Mouse (Mus musculus) urinary bladder, postnatal 36 days (tissue): ENCODE data around the gene Krt42.
"Not testable (repeated sequence)": the region's sequence is repeated elsewhere in the genome, so short reads cannot be mapped to it uniquely, and the experiment has no call there.

Experiments
- DNase-seq, 2 experiments: peaks; one replicate each; pipeline ENCODE4 v3.0.0; 2022; ENCODE audit warnings: low spot score in 2 of 2, mixed read lengths in 1 of 2

Krt42 gene

DNA sequence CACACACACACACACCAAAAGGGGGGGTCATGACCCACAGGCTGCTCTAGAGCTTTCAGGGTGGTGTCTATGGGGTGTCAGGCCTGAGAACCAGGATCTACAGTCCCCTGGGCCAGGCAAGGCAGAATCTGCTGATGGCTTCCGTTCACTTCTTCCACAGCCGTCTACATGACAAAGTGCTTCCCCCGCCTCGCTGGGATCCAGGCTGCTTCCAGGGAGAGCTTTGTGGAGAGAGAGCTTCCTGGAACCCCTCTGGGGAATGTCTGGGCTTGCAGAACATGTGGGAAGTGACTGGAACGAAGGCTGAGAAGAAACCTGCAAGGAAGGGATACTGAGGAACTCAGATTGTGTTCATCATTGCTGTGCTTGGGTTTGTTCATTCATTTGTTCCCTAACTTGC is 9.1 kb upstream of the Krt42 start:
- no peak for DNase-seq

DNA sequence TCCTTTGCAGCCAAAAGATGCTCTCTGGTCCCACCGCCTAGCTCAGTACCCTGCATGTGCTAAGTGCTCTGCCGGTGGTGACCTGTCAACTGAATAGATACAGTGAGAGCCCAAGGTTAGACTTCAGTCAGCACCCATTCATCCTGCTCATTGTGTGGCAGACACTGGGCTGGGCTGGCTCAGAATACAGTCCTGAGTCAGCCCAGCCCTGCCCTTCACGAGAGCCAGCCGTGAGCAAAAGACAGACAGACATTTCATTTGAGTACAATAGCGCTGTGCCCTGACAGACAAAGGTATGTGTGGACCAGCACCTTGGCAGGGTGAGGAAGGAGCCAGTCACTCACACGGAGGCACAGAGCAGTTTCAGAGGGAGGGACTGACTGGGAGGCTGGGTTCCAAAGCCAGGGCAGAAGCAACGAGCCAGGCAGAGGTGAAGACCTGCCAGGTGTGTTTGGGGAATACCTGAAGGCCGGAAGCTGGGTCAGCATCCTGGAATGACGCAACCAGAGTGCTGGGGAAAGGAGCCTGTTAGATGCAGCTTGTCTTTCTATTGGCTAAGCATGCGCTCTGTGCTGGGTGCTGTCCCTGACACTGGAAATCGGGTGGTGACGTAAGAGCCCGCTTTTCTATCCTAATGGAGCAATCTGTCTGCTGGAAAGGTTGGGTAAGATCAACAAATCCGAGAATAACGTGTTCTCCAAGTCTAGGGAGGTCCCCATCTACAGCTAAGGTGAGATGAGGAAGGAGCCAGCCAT is 8.2 kb upstream of the Krt42 start:
- no peak for DNase-seq

DNA sequence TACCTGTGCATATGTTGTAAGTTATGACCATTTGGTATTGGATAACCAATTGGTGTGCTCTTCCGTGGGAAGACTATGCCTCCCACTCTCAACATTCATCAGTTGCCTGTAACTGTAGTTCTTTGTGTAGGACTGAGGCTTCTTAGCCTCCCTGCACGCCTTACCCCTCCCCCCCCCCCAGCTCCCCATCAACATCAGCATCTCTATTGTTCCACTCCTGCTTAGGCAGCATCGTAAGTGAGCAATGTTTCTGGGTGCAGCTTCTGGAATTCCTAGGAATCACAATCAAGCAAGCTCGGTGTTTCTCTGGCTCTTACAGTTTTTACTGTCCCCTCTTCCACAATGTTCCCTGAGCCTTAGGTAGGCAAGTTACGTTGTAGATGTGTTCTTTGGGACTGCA is 5.8 kb upstream of the Krt42 start:
- no peak for DNase-seq

DNA sequence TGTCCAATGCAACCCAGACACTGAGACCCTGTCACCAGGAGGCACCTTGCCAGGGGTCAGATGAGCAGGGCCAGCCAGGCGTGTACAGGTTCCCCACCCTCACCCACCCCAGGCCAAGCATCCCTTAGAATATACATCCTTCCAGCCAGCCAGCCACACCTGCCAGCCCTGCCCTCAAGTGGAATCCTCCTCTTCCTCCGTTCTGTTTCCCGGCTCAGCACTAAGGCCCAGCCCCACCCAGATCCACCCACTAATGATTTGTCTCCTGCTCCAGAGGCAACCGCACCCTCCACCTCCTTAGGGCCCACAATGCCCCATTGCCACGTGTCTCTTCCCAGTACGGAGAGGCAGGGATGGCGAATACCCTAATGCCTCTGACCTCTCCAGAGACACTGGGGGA is 5.0 kb upstream of the Krt42 start:
- no peak for DNase-seq

DNA sequence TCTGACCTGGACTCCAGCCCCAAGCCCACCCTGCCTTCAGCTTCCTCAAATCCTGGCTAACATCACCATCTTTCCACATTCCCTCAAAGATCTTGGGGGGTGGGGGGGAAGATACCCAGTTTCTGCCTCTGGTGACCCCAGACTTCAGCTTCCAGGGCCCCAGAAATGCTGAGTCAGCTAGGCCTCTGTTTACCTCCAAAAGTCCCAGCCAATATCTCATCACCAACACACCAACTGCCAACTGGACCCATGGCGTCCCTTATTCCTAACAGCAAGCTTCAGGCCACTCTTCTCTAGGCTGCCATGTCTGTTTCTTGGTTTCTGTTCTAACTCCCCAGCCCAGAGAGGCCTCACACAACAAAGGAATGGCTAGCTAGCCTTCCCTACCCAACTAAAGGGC is 2.2 kb upstream of the Krt42 start:
- no peak for DNase-seq

DNA sequence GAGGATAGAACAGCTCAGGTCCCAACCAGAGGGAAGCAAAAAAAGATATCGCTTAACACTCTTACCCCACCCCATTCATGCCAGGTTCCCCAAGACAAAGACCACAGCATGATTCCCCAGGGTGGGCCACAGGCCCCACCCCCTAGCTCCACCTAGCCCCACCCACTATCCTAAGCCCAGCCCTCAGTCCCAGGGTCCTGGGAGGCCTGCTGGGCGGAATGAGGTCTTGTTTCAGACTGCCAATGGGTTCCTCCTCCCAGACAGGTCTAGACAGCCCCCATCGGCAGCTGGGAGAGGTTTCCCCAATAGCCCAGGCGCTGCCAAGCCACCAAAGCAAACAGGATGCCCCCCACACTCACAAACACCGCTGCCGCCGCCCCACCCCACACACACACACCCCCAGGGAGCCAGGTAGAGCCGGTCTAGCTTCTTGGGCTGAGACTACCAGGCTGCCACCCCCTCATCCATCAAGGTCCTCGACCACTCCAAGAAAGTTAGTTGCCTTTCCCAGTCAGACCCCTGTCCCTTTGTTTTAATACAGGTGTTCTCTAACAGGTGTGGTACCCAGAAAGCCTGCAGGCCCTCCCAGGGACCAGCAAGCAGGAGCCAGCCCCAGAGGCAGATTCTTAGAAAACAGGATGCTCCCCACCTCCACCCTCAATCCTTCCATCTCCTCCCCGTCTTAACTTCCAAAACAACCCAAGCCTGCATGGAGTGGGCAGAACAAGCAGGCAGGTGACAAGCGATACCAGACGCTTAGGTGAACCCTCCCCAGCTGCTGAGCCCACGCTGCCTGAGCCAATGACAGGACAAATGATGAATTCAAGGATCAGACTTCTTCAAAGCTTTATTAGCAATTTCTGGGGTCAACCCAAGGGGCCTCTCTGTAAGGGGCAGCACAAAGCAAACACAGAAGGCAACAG is 7.4 kb downstream of the Krt42 start:
- no peak for DNase-seq

DNA sequence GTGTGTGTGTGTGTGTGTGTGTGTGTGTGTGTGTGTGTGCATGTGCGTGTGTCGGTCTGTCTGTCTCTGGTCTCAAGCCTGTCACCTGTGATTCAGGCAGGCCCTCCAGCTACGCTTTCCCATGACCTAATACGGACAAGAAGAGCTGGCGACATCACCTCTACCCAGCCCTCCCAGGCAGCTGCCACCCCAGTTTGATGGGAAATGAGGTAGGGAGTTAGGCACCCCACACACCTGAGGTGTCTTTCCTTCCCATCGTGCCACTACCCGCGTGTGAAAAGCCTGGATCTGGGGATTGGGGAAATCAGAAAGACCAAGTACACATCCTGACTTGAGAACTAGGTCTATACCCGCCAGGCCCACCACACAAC is 8.5 kb downstream of the Krt42 start:
- DNase-seq: no peak

DNA sequence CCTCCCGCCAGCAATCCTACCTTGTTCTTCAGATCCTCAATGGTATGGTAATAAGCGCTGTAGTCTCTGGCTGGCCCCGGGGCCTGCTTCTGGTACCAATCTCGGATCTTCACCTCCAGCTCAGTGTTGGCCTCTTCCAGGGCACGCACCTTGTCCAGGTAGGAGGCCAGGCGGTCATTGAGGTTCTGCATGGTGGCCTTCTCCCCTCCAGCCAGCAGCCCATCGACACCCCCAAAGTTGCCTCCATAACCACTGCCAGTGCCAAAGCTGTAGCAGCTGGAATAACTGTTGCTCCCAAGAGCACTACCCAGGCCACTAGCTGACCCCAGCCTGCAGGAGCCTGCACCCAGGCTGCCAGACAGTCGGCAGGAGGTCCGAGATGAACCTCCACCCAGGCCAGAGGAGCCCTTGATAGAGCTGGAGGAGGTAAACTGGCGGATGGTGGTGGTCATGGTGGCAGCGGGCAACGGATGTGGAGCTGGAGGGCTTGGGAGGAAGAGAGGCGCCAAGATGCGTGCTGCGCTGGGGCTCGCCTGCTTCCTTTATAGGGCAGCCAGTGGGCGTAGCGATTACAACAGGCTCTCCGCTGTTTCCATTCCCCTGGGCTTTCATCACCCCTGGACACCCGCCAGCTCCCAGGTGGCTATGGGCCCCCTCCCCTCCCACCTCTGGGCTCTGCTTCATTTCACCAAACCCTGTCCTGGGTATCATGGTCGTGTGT is 9.0 kb downstream of the Krt42 start, which contains the start of gene Krt17:
Gene Krt17, minus strand, starts transcription at position 516 of the 721 bp plus-strand sequence.
- DNase-seq: no peak

DNA sequence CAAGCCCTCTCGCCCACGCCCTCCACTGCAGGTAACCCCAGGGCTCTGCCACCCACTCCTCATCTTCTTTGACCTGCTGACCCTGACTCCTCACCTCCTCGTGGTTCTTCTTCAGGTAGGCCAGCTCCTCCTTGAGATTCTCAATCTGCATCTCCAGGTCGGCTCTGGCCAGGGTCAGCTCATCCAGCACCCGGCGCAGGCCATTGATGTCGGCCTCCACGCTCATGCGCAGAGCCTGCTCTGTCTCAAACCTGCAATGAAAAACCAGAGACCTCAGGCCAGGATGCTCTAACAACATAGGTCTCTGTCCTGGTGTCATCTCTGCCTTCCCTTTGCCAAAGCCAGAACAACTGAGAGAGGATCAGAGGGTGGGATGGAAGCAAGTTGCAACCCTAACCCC is 10.6 kb downstream of the Krt42 start:
- DNase-seq: no peak

DNA sequence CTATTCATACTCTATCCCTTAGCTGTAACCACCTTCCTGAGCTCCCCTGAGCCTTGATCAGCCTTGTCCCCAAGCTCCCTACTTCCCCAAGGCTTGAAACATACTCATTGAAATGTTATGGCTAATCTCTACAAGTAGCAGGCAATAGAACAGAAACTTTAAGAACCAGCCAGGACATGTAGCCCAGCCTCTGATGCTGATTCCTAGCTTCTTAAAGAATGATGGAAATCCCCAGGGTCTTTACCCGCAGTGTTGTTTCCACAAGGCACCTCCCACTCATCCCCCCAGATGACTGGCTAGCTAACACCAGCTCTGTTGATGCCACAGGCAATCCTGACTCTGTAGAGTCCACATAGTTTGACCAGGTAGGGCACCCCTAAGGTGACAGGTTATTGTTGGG is 11.7 kb downstream of the Krt42 start:
- no peak for DNase-seq

DNA sequence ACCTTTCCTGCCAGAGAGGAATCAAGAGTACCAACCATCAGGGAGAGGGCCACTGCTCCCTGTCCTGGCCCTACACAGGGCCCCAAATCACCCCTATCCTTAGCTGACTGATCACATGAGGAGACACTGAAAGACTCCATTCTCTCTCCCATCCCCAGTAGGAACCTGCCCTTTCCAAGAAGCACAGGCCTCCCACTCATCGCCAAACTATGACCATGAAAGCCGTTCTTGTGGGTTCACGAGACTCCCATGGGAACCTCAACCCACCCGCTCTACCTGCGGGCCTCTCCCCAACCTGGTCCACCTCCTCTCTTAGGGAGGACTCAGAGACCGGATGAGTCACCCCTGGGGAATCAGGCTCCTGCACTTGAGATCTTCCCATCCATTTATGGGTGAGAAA is 14.2 kb downstream of the Krt42 start:
- no peak for DNase-seq

DNA sequence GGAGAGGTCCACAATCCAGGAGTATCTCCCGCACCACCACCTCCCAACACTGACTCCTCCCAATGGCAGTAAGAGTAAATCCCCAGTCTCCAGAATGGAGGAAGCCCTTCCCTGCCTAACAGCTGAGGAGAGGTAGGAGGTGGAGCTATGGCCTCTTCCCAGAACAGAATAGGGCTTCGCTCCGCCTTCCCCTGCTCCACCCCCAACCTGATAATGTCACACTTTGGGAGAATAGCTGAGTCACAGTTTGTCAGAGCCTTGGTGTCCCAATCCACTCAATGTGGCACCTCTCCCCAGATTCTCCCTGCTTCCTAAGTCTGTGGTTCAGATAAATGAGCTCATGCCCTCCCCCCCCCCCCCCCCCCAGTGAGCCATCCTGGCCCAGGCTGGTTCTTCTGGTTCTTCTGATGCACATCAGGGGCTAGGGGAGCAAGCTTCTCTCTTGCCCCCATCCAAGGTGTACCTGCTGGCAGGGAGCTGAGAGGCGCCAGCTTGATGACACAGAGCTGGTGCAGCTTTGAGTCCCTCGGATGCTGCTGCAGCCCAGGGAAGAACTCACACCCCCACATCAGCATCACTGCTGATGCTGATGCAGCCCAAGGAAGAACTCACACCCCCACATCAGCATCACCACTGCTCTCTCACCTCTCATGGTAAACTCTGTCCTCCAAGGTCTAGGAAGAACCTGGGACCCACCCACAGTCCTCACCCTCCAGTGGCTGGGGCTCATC is 15.1 kb downstream of the Krt42 start:
- DNase-seq: no peak

DNA sequence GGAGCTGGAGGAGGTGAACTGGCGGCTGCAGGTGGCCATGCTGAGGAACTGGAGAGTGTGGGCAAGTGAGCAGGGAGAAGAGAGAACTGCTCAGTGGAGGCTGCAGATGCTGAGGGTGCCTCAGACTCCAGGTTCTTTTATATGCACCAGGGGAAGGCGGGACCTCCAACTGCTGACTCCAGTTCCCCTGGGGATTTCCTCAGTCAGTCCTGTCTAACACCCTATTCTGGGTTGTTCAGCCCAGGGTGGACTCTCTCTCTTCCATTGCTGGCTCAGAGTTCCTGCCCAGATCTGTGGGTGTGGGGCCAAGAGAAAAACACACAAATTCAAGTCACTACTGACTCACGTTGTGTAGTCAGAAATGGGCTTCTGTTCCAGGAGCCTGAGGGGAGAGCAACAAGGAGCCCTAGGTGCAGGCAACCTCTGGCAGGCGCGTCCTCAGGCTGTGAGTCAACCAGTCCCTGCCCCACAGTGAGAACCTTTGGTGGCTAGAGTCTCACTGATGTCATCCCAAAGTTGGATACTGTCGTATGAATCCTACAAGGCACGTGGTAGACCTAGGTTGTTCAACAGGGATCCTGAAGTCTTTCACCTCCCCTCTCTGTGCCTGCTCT is 20.7 kb downstream of the Krt42 start, which contains the start of gene Krt16:
Gene Krt16, minus strand, starts transcription at position 51 of the 614 bp plus-strand sequence.
- DNase-seq: no peak

DNA sequence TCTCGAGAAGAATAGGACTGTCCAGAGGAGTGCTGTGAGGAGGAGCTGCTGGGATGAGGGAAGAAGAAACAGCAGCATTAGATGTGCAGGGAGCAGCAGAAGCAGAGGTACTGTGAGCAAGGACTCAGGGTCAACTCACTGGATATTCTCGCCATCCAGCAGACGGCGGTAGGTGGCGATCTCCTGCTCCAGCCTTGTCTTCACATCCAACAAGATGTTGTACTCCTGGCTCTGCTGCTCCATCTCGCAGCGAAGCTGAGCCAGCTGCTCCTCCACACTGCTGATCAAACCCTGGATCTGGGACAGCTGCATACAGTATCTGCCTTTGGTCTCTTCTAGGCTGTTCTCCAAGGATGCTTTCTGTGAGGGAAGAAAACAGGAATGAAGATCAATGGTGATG is 23.2 kb downstream of the Krt42 start:
- not testable (repeated sequence) for DNase-seq

DNA sequence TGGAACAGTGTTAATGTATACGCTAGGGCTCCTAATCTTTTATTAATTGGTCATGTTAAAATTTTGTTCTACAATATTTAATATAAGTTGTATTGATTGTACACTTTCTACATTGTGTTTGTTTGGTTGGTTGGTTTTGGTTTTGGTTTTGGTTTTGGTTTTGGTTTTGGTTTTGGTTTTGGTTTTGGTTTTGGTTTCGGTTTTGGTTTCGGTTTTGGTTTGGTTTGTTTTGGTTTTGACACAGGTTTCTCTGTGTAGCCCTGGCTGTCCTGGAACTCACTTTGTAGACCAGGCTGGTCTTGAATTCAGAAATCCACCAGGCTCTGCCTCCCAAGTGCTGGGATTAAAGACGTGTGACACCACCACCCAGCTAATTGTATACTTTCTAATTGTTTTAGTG is 29.4 kb downstream of the Krt42 start:
- DNase-seq: not testable (repeated sequence)

DNA sequence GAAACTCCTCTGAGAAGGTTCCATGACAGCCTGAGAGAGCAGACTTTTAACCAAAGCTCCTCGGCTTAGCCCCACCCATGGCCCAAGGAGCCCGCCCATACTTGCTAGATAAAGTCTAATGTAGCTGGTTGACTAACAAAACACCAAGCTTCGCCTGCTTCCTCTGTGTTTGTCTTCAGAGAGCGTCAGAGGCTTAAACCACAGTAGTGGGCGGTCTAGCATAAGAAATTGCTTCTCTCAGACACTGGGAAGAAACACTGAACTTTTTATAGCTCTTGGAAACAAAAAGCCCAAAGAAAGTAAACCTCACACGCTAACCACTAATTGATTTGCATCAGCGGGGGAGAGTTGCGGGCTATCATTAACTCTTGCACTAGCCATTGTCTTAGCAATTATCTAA is 47.9 kb downstream of the Krt42 start:
- DNase-seq: no peak

DNA sequence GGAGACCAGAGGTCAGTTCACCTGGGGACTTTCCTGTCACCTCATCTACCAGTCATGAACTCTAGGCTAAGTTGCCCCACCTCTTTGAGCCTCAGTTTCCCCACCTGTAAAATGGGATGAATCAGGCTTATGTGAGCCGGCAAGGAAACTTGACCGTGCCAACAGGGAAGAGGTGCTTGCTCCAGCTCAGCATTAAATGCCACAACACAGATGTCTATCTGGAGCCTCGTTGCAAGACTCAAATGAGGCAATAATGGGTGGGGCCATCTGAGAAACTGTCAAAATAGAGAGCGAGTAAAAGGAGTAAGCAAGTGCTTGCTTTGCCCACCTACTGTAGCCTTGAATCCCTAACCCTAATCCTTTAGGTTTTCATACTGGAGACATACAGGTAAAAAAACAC is 50.4 kb downstream of the Krt42 start:
- DNase-seq: no peak
